Mouse (Mus musculus) MEL (cell line): ENCODE measurements around the gene Kcns1. TPM values are rescaled to one million over a fixed set of nuclear protein-coding genes. Genes with fewer than 3 reads are reported as not detected.

Experiments used
- DNase-seq: peaks from one replicate; pipeline ENCODE4 v3.0.0; 2011; ENCODE audit warnings: low read depth, low spot score
- H3K27ac ChIP-seq: 2 replicates; pipeline ENCODE4 v1.5.1; 2012; ENCODE audit warnings: low read depth, mild to moderate bottlenecking, control low read depth, low read length, moderate library complexity; ENCODE audit not compliant: control insufficient read depth
- H3K27me3 ChIP-seq, 2 experiments: fragments of 150-350 bp in 1 of 2; sonication (generic) in 1 of 2; 2 replicates each; pipeline ENCODE4 v1.6.1; 2012; ENCODE audit warnings: low read length in 2 of 2, mild to moderate bottlenecking in 2 of 2, improper control_type of control experiment in 1 of 2, moderate library complexity in 1 of 2; ENCODE audit not compliant: insufficient read depth in 2 of 2, control insufficient read depth in 1 of 2
- H3K36me3 ChIP-seq, 2 experiments: 2 replicates each; pipeline ENCODE4 v1.6.1; 2012 to 2014; ENCODE audit warnings: low read length in 2 of 2, improper control_type of control experiment in 1 of 2, inconsistent platforms in 1 of 2, mild to moderate bottlenecking in 1 of 2; ENCODE audit not compliant: insufficient read depth in 2 of 2, control insufficient read depth in 1 of 2
- H3K4me1 ChIP-seq, 2 experiments: fragments of 150-350 bp in 1 of 2; sonication (generic) in 1 of 2; 2 replicates each; pipeline ENCODE4 v1.6.1; 2012; ENCODE audit warnings: low read length in 2 of 2, improper control_type of control experiment in 1 of 2, mild to moderate bottlenecking in 1 of 2; ENCODE audit not compliant: insufficient read depth in 2 of 2, control insufficient read depth in 1 of 2
- H3K4me3 ChIP-seq, 2 experiments: fragments of 150-350 bp in 1 of 2; sonication (generic) in 1 of 2; 2 replicates each; pipeline ENCODE4 v1.5.1; 2012; ENCODE audit warnings: low read depth in 2 of 2, low read length in 2 of 2, mild to moderate bottlenecking in 2 of 2, moderate library complexity in 2 of 2, control low read depth in 1 of 2, improper control_type of control experiment in 1 of 2; ENCODE audit not compliant: control insufficient read depth in 1 of 2, insufficient read depth in 1 of 2
- H3K79me2 ChIP-seq: 2 replicates; pipeline ENCODE4 v1.6.1; 2012; ENCODE audit warnings: mild to moderate bottlenecking, low read length, moderate library complexity; ENCODE audit not compliant: control insufficient read depth, poor library complexity, insufficient read depth
- H3K9ac ChIP-seq: 2 replicates; pipeline ENCODE4 v1.6.1; 2012; ENCODE audit warnings: low read depth, mild to moderate bottlenecking, control low read depth, low read length, moderate library complexity; ENCODE audit not compliant: control insufficient read depth, poor library complexity, severe bottlenecking
- H3K9me3 ChIP-seq: fragments of 150-350 bp; sonication (generic); replicated peaks from 2 replicates; pipeline ENCODE4 v1.6.1; 2012; ENCODE audit warnings: mild to moderate bottlenecking, low read length, improper control_type of control experiment, moderate library complexity; ENCODE audit not compliant: insufficient read depth
- CHD2 ChIP-seq: IDR thresholded peaks from 2 replicates; pipeline ENCODE4 v1.6.1; 2011; ENCODE audit warnings: low read length, improper control_type of control experiment
- CTCF ChIP-seq, 3 experiments: IDR thresholded peaks in 2 of 3; conservative IDR thresholded peaks in 1 of 3; 2 replicates each; pipeline ENCODE4 v1.5.1; 2011 to 2012; ENCODE audit warnings: low read length in 3 of 3, low read depth in 2 of 3, mild to moderate bottlenecking in 2 of 3, improper control_type of control experiment in 1 of 3, inconsistent platforms in 1 of 3, mixed read lengths in 1 of 3, moderate library complexity in 1 of 3; ENCODE audit not compliant: control insufficient read depth in 1 of 3, insufficient read depth in 1 of 3, poor library complexity in 1 of 3, severe bottlenecking in 1 of 3
- E2F4 ChIP-seq: IDR thresholded peaks from 2 replicates; pipeline ENCODE4 v1.6.1; 2011; ENCODE audit warnings: low read depth, low read length, improper control_type of control experiment, borderline replicate concordance
- EP300 ChIP-seq, 2 experiments: IDR thresholded peaks; 2 replicates each; pipeline ENCODE4 v1.6.1; 2011; ENCODE audit warnings: improper control_type of control experiment in 2 of 2, low read length in 2 of 2, low read depth in 1 of 2, mild to moderate bottlenecking in 1 of 2
- ETS1 ChIP-seq: IDR thresholded peaks from 2 replicates; pipeline ENCODE4 v1.6.1; 2012; ENCODE audit warnings: low read depth, mild to moderate bottlenecking, inconsistent platforms, low read length, improper control_type of control experiment, moderate library complexity
- HCFC1 ChIP-seq: IDR thresholded peaks from 2 replicates; pipeline ENCODE4 v1.6.1; 2012; ENCODE audit warnings: low read depth, mild to moderate bottlenecking, inconsistent platforms, low read length, improper control_type of control experiment, moderate library complexity
- MAFK ChIP-seq: IDR thresholded peaks from 2 replicates; pipeline ENCODE4 v1.6.1; 2011; ENCODE audit warnings: low read depth, mild to moderate bottlenecking, low read length, improper control_type of control experiment, borderline replicate concordance
- MAZ ChIP-seq: IDR thresholded peaks from 2 replicates; pipeline ENCODE4 v1.6.1; 2012; ENCODE audit warnings: low read depth, mild to moderate bottlenecking, inconsistent platforms, low read length, improper control_type of control experiment
- MEF2A ChIP-seq: IDR thresholded peaks from 2 replicates; pipeline ENCODE4 v1.6.1; 2014; ENCODE audit warnings: low read depth, mild to moderate bottlenecking, inconsistent platforms, low read length, improper control_type of control experiment; ENCODE audit not compliant: poor library complexity, insufficient replicate concordance, severe bottlenecking; ENCODE audit errors: extremely low read depth
- NELFE ChIP-seq: IDR thresholded peaks from 2 replicates; pipeline ENCODE4 v1.6.1; 2011; ENCODE audit warnings: low read depth, low read length, improper control_type of control experiment
- POLR2A ChIP-seq, 2 experiments: IDR thresholded peaks; 2 replicates each; pipeline ENCODE4 v1.6.1; 2011 to 2012; ENCODE audit warnings: low read length in 2 of 2, mild to moderate bottlenecking in 2 of 2, control low read depth in 1 of 2, improper control_type of control experiment in 1 of 2, low read depth in 1 of 2, moderate library complexity in 1 of 2; ENCODE audit not compliant: control insufficient read depth in 1 of 2, insufficient read depth in 1 of 2, poor library complexity in 1 of 2
- RAD21 ChIP-seq: IDR thresholded peaks from 2 replicates; pipeline ENCODE4 v1.6.1; 2011; ENCODE audit warnings: mild to moderate bottlenecking, low read depth, low read length, improper control_type of control experiment
- RCOR1 ChIP-seq: IDR thresholded peaks from 2 replicates; pipeline ENCODE4 v1.6.1; 2012; ENCODE audit warnings: low read depth, mild to moderate bottlenecking, inconsistent platforms, low read length, improper control_type of control experiment
- SIN3A ChIP-seq: IDR thresholded peaks from 2 replicates; pipeline ENCODE4 v1.6.1; 2012; ENCODE audit warnings: low read length, improper control_type of control experiment, inconsistent platforms
- TBP ChIP-seq: IDR thresholded peaks from 2 replicates; pipeline ENCODE4 v1.8.0; 2011; ENCODE audit warnings: low read depth, low read length, improper control_type of control experiment
- TCF12 ChIP-seq: IDR thresholded peaks from 2 replicates; pipeline ENCODE4 v1.6.1; 2014; ENCODE audit warnings: low read depth, mild to moderate bottlenecking, inconsistent platforms, low read length, improper control_type of control experiment, moderate library complexity
- UBTF ChIP-seq: IDR thresholded peaks from 2 replicates; pipeline ENCODE4 v1.6.1; 2012; ENCODE audit warnings: low read depth, mild to moderate bottlenecking, inconsistent platforms, low read length, improper control_type of control experiment, moderate library complexity, borderline replicate concordance; ENCODE audit not compliant: insufficient read depth
- ZKSCAN1 ChIP-seq: IDR thresholded peaks from 2 replicates; pipeline ENCODE4 v1.6.1; 2012; ENCODE audit warnings: low read depth, mild to moderate bottlenecking, inconsistent platforms, low read length, improper control_type of control experiment, moderate library complexity
- ZNF384 ChIP-seq: IDR thresholded peaks from 2 replicates; pipeline ENCODE4 v1.6.1; 2012; ENCODE audit warnings: low read depth, mild to moderate bottlenecking, inconsistent platforms, low read length, improper control_type of control experiment
- polyA plus RNA-seq, 2 experiments: library from polyadenylated mRNA; stranded (reverse) in 1 of 2; unstranded in 1 of 2; fragments of >175 nt in 1 of 2; fragments of >200 nt in 1 of 2; gene quantifications; 2 replicates each; pipeline versions ENCODE4 v1.2.1 to v1.2.4; 2012; ENCODE audit warnings: low replicate concordance in 2 of 2, low read depth in 1 of 2; ENCODE audit not compliant: insufficient read length in 2 of 2, insufficient read depth in 1 of 2, missing spikeins in 1 of 2
- total RNA-seq: library from RNA; depleted of rRNA; stranded (reverse); fragments of 300-350 nt; gene quantifications from 2 replicates; pipeline ENCODE4 v1.2.3, GENCODE M21; 2012

Kcns1 gene
- total and polyA plus RNA-seq, 3 experiments = not detected

DNA sequence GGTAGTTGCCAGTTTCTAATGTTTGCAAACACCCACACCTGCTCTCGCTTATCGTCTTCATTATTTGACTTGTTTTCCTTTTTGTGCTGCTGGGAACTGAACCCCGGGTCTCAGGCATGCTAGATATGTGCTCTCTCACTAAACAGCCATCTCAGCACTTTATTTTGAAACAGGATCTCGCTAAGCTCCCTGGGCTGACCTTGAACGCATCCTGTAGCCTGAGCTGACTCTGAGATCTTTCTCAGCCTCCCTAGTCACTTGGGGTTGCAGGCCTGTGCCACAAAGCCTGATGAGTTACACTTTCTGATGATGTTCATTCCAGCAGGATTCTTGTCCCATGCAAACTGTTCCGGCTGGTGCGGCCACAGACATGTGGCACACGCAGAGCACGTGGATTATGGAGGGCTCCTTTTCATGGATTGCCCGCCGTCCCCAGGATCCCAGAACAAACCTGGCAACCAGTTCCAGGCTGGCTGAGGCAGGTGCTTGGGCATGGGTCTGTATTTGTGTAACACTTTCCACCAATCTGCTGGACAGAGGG, 9.3 kb downstream of the Kcns1 start:
- Histone ChIP-seq H3K9me3 (no peaks in the 10 kb centered on the region), H3K27ac (no peak overlapping the region), H3K4me3 (no peak overlapping the region), H3K79me2 (no peaks in the 10 kb centered on the region), H3K27me3 (peaks cover 0 to 3% of the 10 kb centered on the region in 2 experiments; a peak in 3 of 4 replicates), H3K36me3 (no peaks in the 10 kb centered on the region), H3K9ac (no peak overlapping the region), H3K4me1 (no peaks in the 10 kb centered on the region)
- DNase-seq = no peak
- TF ChIP-seq ETS1 (no peak), RAD21 (no peak), RCOR1 (no peak), TBP (no peak), TCF12 (no peak), NELFE (no peak), HCFC1 (no peak), SIN3A (no peak)

DNA sequence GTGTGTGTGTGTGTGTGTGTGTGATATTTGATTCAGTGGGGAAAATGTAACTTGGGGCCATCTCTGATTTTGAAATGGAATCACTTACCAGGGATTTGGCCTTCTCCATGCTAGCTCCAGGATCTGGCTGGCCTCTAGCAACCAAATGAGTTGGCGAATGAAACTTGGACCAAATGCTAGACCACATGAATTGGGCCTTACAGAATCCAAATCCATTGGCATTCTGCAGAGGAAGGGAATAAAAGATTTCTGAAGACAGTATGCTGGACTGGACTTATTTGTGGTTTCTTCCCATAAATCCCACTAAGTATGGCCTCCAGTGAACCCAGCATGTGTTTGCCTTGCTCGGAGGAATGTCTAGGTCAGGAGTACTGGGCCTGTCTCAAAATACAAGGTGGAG, 12.1 kb downstream of the Kcns1 start:
- Histone ChIP-seq H3K27ac (no peak overlapping the region), H3K79me2 (no peaks in the 10 kb centered on the region), H3K4me1 (no peaks in the 10 kb centered on the region)
- TF ChIP-seq EP300 (IDR thresholded peaks at IDR 0.05; ENCODE audit: low read depth in 1 of 2, low read length in 2 of 2) = no peak
- no peak for TF ChIP-seq POLR2A (IDR thresholded peaks at IDR 0.05; ENCODE audit: control insufficient read depth in 1 of 2, insufficient read depth in 1 of 2, low read depth in 1 of 2, low read length in 2 of 2, poor library complexity in 1 of 2)
- TF ChIP-seq CHD2 = no peak
- no peak for TF ChIP-seq RAD21
- no peak for TF ChIP-seq MAFK
- TF ChIP-seq TCF12 = no peak
- TF ChIP-seq MAZ = no peak
- no peak for TF ChIP-seq ZKSCAN1
- no peak for TF ChIP-seq UBTF
- TF ChIP-seq E2F4 = no peak
- TF ChIP-seq CTCF (IDR thresholded peaks at IDR 0.05 in 2 of 3, conservative IDR thresholded peaks at IDR 0.05 in 1 of 3; ENCODE audit: control insufficient read depth in 1 of 3, insufficient read depth in 1 of 3, low read depth in 2 of 3, low read length in 3 of 3, poor library complexity in 1 of 3, severe bottlenecking in 1 of 3) = no peak
- no peak for TF ChIP-seq ZNF384
- no peak for TF ChIP-seq MEF2A
- TF ChIP-seq, all 39 proteins: peak for 0
- Histone ChIP-seq H3K4me3 (no peak overlapping the region), H3K36me3 (peaks cover 0 to 1% of the 10 kb centered on the region in 2 experiments; a peak in 1 of 4 replicates), H3K9me3 (no peaks in the 10 kb centered on the region), H3K27me3 (no peaks in the 10 kb centered on the region), H3K9ac (no peak overlapping the region)
- no peak for DNase-seq
